Mouse (Mus musculus): ENCODE data around the gene Tmem177. TPM values are rescaled to one million over a fixed set of nuclear protein-coding genes. Genes with fewer than 3 reads are reported as not detected.

Tmem177 gene
- polyA plus RNA-seq, 1 experiment = 10.7 TPM

GRCm38 (mm10) chr1:119863507-119864296 lies 49.3 kb downstream of the Tmem177 start:
- Histone ChIP-seq H3K4me3 (ENCODE audit: insufficient read depth, low read depth, low read length) (no peak overlapping the region), H3K27ac (replicated peaks; ENCODE audit: low read depth, low read length) (no peak overlapping the region), H3K4me1 (ENCODE audit: control insufficient read depth, insufficient read depth, insufficient read length, low read length) (no peaks in the 10 kb centered on the region)

- H3K4me1 ChIP-seq (ENCODE audit: control insufficient read depth, insufficient read depth, insufficient read length, low read length) = no peaks in the 10 kb centered on the region
- H3K4me3 ChIP-seq (ENCODE audit: insufficient read depth, low read depth, low read length) = no peak overlapping the region
- no peak overlapping the region for H3K27ac ChIP-seq (replicated peaks; ENCODE audit: low read depth, low read length)
Measured at GRCm38 (mm10) chr1:119859566-119859965, 53.4 kb downstream of the Tmem177 start.

Other genes with a start within 250 kb of the Tmem177 start
- 13.4 and 33.1 TPM in 2 replicates for gene Ptpn4, start 75.6 kb downstream of the Tmem177 start, polyA plus RNA-seq (2012; ENCODE audit: insufficient read depth, insufficient read length, missing spikeins)
- gene Cfap221, start 84.0 kb upstream of the Tmem177 start, polyA plus RNA-seq (2012; ENCODE audit: insufficient read depth, insufficient read length, missing spikeins) = 2.8 TPM in 1 of 2 replicates, not detected in the other
- gene Sctr, start 93.7 kb upstream of the Tmem177 start, polyA plus RNA-seq (2012; ENCODE audit: insufficient read depth, insufficient read length, missing spikeins) = 8.3 and 15.5 TPM in 2 replicates
- gene Tmem37, start 160.9 kb upstream of the Tmem177 start, polyA plus RNA-seq (2012; ENCODE audit: insufficient read depth, insufficient read length, missing spikeins) = 53.3 and 66.7 TPM in 2 replicates
- 8,737 and 9,357 TPM in 2 replicates for gene Dbi, start 207.9 kb upstream of the Tmem177 start, polyA plus RNA-seq (2012; ENCODE audit: insufficient read depth, insufficient read length, missing spikeins)
- 3.3 and 8.9 TPM in 2 replicates for gene 3110009E18Rik, start 208.0 kb upstream of the Tmem177 start, polyA plus RNA-seq (2012; ENCODE audit: insufficient read depth, insufficient read length, missing spikeins)